13 mouse cellular contexts compared by ENCODE assay signal in the genomic region with DNA sequence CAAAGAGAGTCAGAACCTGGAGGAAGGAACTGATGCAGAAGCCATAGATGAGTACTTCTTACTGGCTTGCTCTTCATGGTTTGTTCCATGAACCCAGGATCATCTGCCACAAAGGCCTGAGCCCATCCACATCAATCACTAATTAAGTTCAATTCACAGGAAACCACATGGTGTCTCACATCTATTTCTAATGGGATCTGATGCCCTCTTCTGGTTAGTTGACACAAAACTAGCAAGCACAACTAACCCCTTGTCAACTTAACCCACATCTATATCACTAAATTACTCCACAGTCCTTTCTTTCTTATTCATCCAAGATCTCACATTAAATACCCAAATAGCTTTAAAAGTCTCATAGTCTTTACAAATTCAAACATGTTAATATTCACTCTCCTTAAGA. TPM values are rescaled to one million over a fixed set of nuclear protein-coding genes. Genes with fewer than 3 reads are reported as not detected.
DNase-seq lines count a peak whose midpoint lies in the region; ATAC-seq and TF ChIP-seq lines count a peak whose summit lies in the region.
"Had no signal": no experiment of that assay in that cellular context is flagged by ENCODE, and none has a peak within 500 bp of the region (broad histone marks: within the 10 kb centered on the region; RNA-seq: fewer than 3 reads in every experiment).

No protein-coding gene starts in this region.

- H3K4me1 ChIP-seq in liver, postnatal 0 days (ENCODE audit: insufficient read depth): peaks cover 3% of the 10 kb centered on the region; the same call in 1 of the 2 replicates
- H3K4me1 ChIP-seq: lung, embryonic 15.5 days had no signal

- DNase-seq in liver, postnatal 0 days: no peak
- DNase-seq in liver (no peak), ES-CJ7 (ENCODE audit: low read depth, low spot score) (peak; percentile 42), adipocyte (ENCODE audit: low spot score) (peak; percentile 66)
- DNase-seq in retina, embryonic 14.5 days (ENCODE audit: low spot score): peak; percentile 24
- no peak for DNase-seq in neural tube, embryonic 10.5 days (ENCODE audit: extremely low spot score, low spot score)
- DNase-seq in cerebellum, adult 11-12 months: no peak
- DNase-seq: cerebellum, adult 8-10 months; gastrocnemius, postnatal 10 days; kidney, postnatal 4 days; thymus, postnatal 14 days had no signal

- H3K4me2 ChIP-seq in liver, postnatal 0 days (ENCODE audit: low read depth, low read length): no peak overlapping the region
- H3K4me2 ChIP-seq: hindbrain, embryonic 14.5 days; lung, embryonic 15.5 days had no signal

- no peak overlapping the region for H3K4me3 ChIP-seq in liver, postnatal 0 days (ENCODE audit: low read depth, low read length)
- H3K4me3 ChIP-seq: lung, embryonic 15.5 days had no signal

- no peaks in the 10 kb centered on the region for H3K36me3 ChIP-seq in liver, postnatal 0 days (replicated peaks; ENCODE audit: insufficient read depth, low read length)
- H3K36me3 ChIP-seq: lung, embryonic 15.5 days had no signal

- TF ChIP-seq CTCF in liver, postnatal 0 days (IDR thresholded peaks at IDR 0.05; ENCODE audit: low read depth): peak; percentile 44

- H3K27ac ChIP-seq in liver, postnatal 0 days (ENCODE audit: low read depth): no peak overlapping the region
- H3K27ac ChIP-seq: hindbrain, embryonic 14.5 days; lung, embryonic 15.5 days had no signal

- H3K27me3 ChIP-seq in liver, postnatal 0 days (ENCODE audit: insufficient read depth, low read length): no peaks in the 10 kb centered on the region
- H3K27me3 ChIP-seq: lung, embryonic 15.5 days had no signal

- no peak for ATAC-seq in liver, postnatal 0 days

- H3K9me3 ChIP-seq in liver, postnatal 0 days (ENCODE audit: low read length): no peaks in the 10 kb centered on the region
- H3K9me3 ChIP-seq: lung, embryonic 15.5 days had no signal

- no peak for TF ChIP-seq EP300 in liver, postnatal 0 days (IDR thresholded peaks at IDR 0.05; ENCODE audit: low read depth)

- no peak overlapping the region for H3K9ac ChIP-seq in liver, postnatal 0 days (replicated peaks)
- H3K9ac ChIP-seq: hindbrain, embryonic 14.5 days; lung, embryonic 15.5 days had no signal

RNA-seq across cellular contexts. Expression of gene Cd200, which starts 4.6 kb away (rescaled TPM):
- 3.2 and 4.3 TPM in 2 replicates for polyA plus RNA-seq in liver, postnatal 0 days (2015; fragmentation: Nextera tagmentation; extraction: Ambion mirVana)

Comparison
In these comparisons a context has a peak if more than half of its experiments do, and no peak if none do; other contexts are left out.
1. DNase-seq: peak in ES-CJ7 (single experiment), adipocyte (single experiment) and retina, embryonic 14.5 days (single experiment); none in liver, postnatal 0 days (single experiment), liver (single experiment), neural tube, embryonic 10.5 days (single experiment) and cerebellum, adult 11-12 months (single experiment).